Mouse (Mus musculus) heart, embryonic 11.5 days (tissue): ENCODE data around the gene Cmtr1. TPM values are rescaled to one million over a fixed set of nuclear protein-coding genes. Genes with fewer than 3 reads are reported as not detected.

Experiments used
- ATAC-seq: fragments of 200-750 bp; cut with Nextera tagmentation; replicated peaks from 2 replicates; pipeline ENCODE4 v1.8.0; 2017; ENCODE audit warnings: moderate library complexity; ENCODE audit not compliant: insufficient number of reproducible peaks, low FRiP score, low TSS enrichment
- H3K27ac ChIP-seq: fragments of 300-500 bp; sonication (generic); 2 replicates; pipeline ENCODE4 v1.5.1; 2014; ENCODE audit warnings: mild to moderate bottlenecking, low read depth, low read length
- H3K27me3 ChIP-seq: fragments of 300-500 bp; sonication (generic); 2 replicates; pipeline ENCODE4 v1.6.1; 2014; ENCODE audit warnings: mild to moderate bottlenecking, low read length, mixed read lengths; ENCODE audit not compliant: control insufficient read depth, insufficient read depth
- H3K36me3 ChIP-seq: fragments of 300-500 bp; sonication (generic); 2 replicates; pipeline ENCODE4 v1.6.1; 2014; ENCODE audit warnings: mild to moderate bottlenecking, low read length, moderate library complexity, mixed read lengths; ENCODE audit not compliant: control insufficient read depth, insufficient read depth
- H3K4me1 ChIP-seq: fragments of 300-500 bp; sonication (generic); 2 replicates; pipeline ENCODE4 v1.6.1; 2014; ENCODE audit warnings: low read length; ENCODE audit not compliant: control insufficient read depth, insufficient read depth
- H3K4me2 ChIP-seq: fragments of 300-500 bp; sonication (generic); 2 replicates; pipeline ENCODE4 v1.6.1; 2014; ENCODE audit warnings: mild to moderate bottlenecking, moderate library complexity
- H3K4me3 ChIP-seq: fragments of 300-500 bp; sonication (generic); 2 replicates; pipeline ENCODE4 v1.5.1; 2014; ENCODE audit warnings: low read depth, low read length
- H3K9ac ChIP-seq: fragments of 300-500 bp; sonication (generic); 2 replicates; pipeline ENCODE4 v1.6.1; 2014; ENCODE audit warnings: mild to moderate bottlenecking, low read depth, low read length, moderate library complexity
- H3K9me3 ChIP-seq: fragments of 300-500 bp; sonication (generic); replicated peaks from 2 replicates; pipeline ENCODE4 v1.6.1; 2016; ENCODE audit warnings: low read length; ENCODE audit not compliant: control insufficient read depth
- WGBS: fragments of 180-500 bp; shearing (Covaris S2); extraction: QIAGEN DNeasy Blood & Tissue Kit; methylation state at CpG from one replicate; pipeline ENCODE4 v1.1.7; 2014; ENCODE audit not compliant: insufficient replicate concordance; 5-methylcytosine and 5-hydroxymethylcytosine counted together
- polyA plus RNA-seq: library from polyadenylated mRNA; unstranded; fragments of >200 nt; fragmentation: Nextera tagmentation; extraction: Ambion mirVana; gene quantifications from 2 replicates; pipeline ENCODE4 v1.2.1, GENCODE M21; 2014

Gene Cmtr1
- polyA plus RNA-seq, 1 experiment from 2014 or later: 99.9 TPM

- ATAC-seq: no peak
- Histone ChIP-seq H3K4me1 (no peaks in the 10 kb centered on the region), H3K27ac (no peak overlapping the region), H3K9me3 (no peaks in the 10 kb centered on the region), H3K4me2 (no peak overlapping the region), H3K4me3 (no peak overlapping the region), H3K9ac (no peak overlapping the region), H3K27me3 (no peaks in the 10 kb centered on the region), H3K36me3 (peaks cover 24% of the 10 kb centered on the region)
- 86% methylated on average over 8 of the region's 8 CpGs for WGBS
Measured at GRCm38 (mm10) chr17:29678526-29678925, 18.1 kb downstream of the Cmtr1 start.

DNA sequence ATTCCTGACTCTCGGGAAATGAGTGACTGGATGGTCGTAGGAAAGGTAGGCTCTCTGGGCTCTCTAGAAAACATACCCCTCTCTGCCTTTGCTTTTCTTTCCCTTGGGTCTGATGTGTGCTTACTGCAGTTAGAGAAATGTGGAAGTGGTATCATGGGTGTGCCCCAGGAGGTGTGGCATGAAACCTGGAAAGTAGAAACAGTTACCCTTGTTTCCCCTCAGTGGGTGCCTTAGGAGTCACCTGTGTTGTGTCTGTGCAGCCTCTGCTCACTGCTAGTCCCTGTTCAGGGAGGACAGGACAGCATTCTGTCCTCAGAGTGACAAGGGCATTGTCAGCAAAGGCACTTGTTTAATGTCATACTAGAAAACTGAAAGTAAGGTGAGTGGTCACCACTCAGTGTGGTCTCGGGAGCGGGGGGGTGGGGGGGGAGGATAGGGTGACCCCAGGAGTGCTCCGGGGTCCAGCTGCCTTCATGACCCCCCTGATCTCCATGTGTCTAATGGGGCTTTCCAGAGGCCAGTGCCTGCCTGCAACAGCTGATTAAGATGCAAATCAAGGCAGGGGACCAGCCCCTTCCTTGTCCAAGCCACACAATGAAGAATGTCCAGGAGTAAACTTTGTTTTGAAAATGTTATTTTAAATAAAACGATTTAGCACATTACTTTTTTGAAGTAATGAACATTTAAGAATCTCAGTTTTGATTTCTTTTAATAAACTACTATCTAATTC lies 18.8 kb downstream of the Cmtr1 start:
- no peaks in the 10 kb centered on the region for H3K9me3 ChIP-seq
- no peaks in the 10 kb centered on the region for H3K27me3 ChIP-seq
- H3K9ac ChIP-seq: no peak overlapping the region
- no peak overlapping the region for H3K4me3 ChIP-seq
- H3K4me2 ChIP-seq: no peak overlapping the region
- no peak overlapping the region for H3K27ac ChIP-seq
- H3K4me1 ChIP-seq: 0 out of 2 replicates have a peak, but pooled peaks cover 3% of the 10 kb centered on the region
- WGBS: 86% methylated on average over 6 of the region's 6 CpGs
- peaks cover 24% of the 10 kb centered on the region for H3K36me3 ChIP-seq
- no peak for ATAC-seq

GRCm38 (mm10) chr17:29680174-29680573 lies 19.8 kb downstream of the Cmtr1 start:
- H3K4me2 ChIP-seq: no peak overlapping the region
- H3K27ac ChIP-seq: no peak overlapping the region
- H3K4me1 ChIP-seq: 0 out of 2 replicates have a peak, but pooled peaks cover 3% of the 10 kb centered on the region

GRCm38 (mm10) chr17:29680921-29681320 lies 20.5 kb downstream of the Cmtr1 start:
- 62% methylated on average over 2 of the region's 2 CpGs for WGBS
- no peak for ATAC-seq
- peaks cover 18% of the 10 kb centered on the region for H3K36me3 ChIP-seq

More at GRCm38 (mm10) chr17:29680174-29680573, 19.8 kb downstream of the Cmtr1 start:
- no peak for ATAC-seq
- no peaks in the 10 kb centered on the region for H3K9me3 ChIP-seq
- no peak overlapping the region for H3K9ac ChIP-seq
- no peak overlapping the region for H3K4me3 ChIP-seq
- peaks cover 19% of the 10 kb centered on the region for H3K36me3 ChIP-seq
- WGBS: 82% methylated on average over 2 of the region's 2 CpGs
- no peaks in the 10 kb centered on the region for H3K27me3 ChIP-seq

DNA sequence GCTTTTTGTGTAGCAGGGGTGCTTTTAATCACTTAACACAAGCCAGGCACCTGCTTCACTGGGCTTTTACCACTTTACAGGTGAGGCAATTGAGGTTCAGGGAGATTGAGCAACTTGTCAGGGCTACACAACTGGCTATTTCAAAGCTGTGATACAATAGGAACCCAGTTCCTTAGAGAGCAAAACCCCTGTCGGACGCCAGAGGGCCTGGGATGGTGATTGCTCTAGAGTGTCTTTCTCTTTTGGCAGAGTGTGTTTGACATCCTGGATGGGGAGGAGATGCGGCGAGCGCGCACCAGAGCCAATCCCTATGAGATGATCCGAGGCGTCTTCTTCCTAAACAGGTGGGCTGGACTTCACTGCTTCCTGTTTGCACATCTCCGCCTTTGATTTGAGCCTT lies 21.3 kb downstream of the Cmtr1 start:
- H3K36me3 ChIP-seq: peaks cover 15% of the 10 kb centered on the region
- H3K4me3 ChIP-seq: no peak overlapping the region
- ATAC-seq: no peak

More at GRCm38 (mm10) chr17:29680921-29681320, 20.5 kb downstream of the Cmtr1 start:
- Histone ChIP-seq H3K4me2 (no peak overlapping the region), H3K9ac (no peak overlapping the region), H3K27ac (no peak overlapping the region), H3K4me1 (peaks cover 3% of the 10 kb centered on the region; the same call in 1 of the 2 replicates), H3K27me3 (no peaks in the 10 kb centered on the region), H3K4me3 (no peak overlapping the region), H3K9me3 (no peaks in the 10 kb centered on the region)

GRCm38 (mm10) chr17:29682261-29682660 lies 21.9 kb downstream of the Cmtr1 start:
- Histone ChIP-seq H3K4me2 (no peak overlapping the region), H3K4me1 (peaks cover 13% of the 10 kb centered on the region), H3K27me3 (no peaks in the 10 kb centered on the region), H3K9ac (no peak overlapping the region), H3K9me3 (no peaks in the 10 kb centered on the region), H3K36me3 (peaks cover 9% of the 10 kb centered on the region), H3K4me3 (no peak overlapping the region), H3K27ac (no peak overlapping the region)
- ATAC-seq: no peak
- WGBS: 90% methylated on average over 7 of the region's 7 CpGs

More for the DNA sequence above, 21.3 kb downstream of the Cmtr1 start:
- Histone ChIP-seq H3K27ac (no peak overlapping the region), H3K9ac (no peak overlapping the region), H3K27me3 (no peaks in the 10 kb centered on the region), H3K4me2 (no peak overlapping the region), H3K9me3 (no peaks in the 10 kb centered on the region), H3K4me1 (peaks cover 9% of the 10 kb centered on the region)
- WGBS: 93% methylated on average over 9 of the region's 9 CpGs

DNA sequence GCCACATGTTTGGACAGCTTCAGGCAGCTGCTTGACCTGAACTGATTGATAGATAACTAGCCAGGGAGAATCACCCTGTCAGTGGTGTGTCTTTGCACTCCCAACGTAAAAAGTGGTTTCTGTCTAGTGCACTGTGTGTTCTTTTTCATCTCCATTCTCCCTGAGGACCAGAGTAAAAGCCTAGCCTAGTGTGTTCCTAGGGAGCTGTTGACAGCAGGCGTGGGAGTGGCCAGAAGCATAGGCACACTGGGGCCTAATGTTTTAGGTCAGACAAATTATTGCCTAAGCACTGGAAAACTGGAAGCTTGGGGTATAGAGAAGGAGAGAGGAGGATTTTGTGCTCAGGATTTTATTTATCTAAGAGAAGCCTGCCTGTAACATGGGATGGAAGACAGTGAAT lies 22.7 kb downstream of the Cmtr1 start:
- H3K27ac ChIP-seq: no peak overlapping the region
- 60% methylated on average over 2 of the region's 2 CpGs for WGBS
- no peak for ATAC-seq
- H3K4me2 ChIP-seq: no peak overlapping the region
- H3K36me3 ChIP-seq: peaks cover 14% of the 10 kb centered on the region
- H3K9ac ChIP-seq: no peak overlapping the region
- H3K4me1 ChIP-seq: peaks cover 19% of the 10 kb centered on the region
- H3K27me3 ChIP-seq: no peaks in the 10 kb centered on the region
- H3K9me3 ChIP-seq: no peaks in the 10 kb centered on the region
- H3K4me3 ChIP-seq: no peak overlapping the region

DNA sequence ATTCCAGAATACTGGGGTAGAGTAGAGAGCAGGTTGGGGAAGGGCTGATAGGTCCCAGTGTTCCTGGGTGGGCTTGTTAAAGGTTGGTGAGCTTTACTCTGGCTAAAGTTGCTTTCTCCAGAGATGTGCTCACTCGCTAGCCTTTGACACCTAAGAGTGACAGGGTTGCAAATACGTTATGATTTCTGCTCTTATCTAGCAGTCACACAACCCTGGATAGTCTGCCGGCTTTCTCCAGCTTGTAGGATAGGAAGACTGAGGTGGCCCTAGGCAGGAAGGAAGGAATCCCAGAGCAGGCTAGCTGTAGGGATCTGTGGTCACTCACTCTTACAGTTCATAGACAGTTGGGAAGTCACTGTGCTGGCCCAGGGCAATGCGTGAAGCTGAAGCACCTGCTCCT lies 23.9 kb downstream of the Cmtr1 start:
- WGBS: 51% methylated on average over 4 of the region's 4 CpGs

DNA sequence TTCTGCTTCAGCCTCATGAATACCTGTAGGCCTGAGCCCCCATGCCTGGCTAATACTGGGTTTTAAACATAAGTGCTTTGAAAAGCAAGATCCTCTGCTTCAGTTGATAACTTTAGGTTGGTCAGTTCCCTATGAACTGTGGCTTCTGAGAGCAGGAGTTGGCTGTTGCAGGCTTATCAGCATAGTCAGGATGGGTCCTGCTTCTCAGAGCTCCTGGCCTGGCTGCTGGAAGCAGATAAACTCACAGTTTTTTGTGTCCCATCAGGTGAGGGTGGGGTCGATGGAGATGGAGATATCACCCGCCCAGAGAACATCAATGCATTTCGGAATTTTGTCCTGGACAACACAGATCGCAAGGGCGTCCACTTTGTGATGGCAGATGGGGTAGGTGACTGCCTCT lies 26.4 kb downstream of the Cmtr1 start:
- Histone ChIP-seq H3K36me3 (peaks cover 35% of the 10 kb centered on the region), H3K27me3 (no peaks in the 10 kb centered on the region), H3K4me3 (no peak overlapping the region), H3K9ac (no peak overlapping the region), H3K27ac (peak overlapping the region; percentile 85), H3K4me1 (peaks cover 19% of the 10 kb centered on the region), H3K9me3 (no peaks in the 10 kb centered on the region), H3K4me2 (no peak overlapping the region)
- 78% methylated on average over 5 of the region's 5 CpGs for WGBS
- ATAC-seq: peak; percentile 74

More for the DNA sequence above, 23.9 kb downstream of the Cmtr1 start:
- H3K9ac ChIP-seq: no peak overlapping the region
- peaks cover 19% of the 10 kb centered on the region for H3K4me1 ChIP-seq
- no peak overlapping the region for H3K27ac ChIP-seq
- H3K4me2 ChIP-seq: no peak overlapping the region
- ATAC-seq: no peak
- H3K9me3 ChIP-seq: no peaks in the 10 kb centered on the region
- H3K27me3 ChIP-seq: no peaks in the 10 kb centered on the region
- peaks cover 19% of the 10 kb centered on the region for H3K36me3 ChIP-seq
- H3K4me3 ChIP-seq: no peak overlapping the region
